Mouse (Mus musculus) telencephalon, adult 2 months (tissue): Measurements from ENCODE around the gene Zfp1.

Experiments used
- DNase-seq: peaks from one replicate; pipeline ENCODE4 v3.0.0-alpha.2; 2011; ENCODE audit warnings: low read depth, low spot score

Gene Zfp1

DNA sequence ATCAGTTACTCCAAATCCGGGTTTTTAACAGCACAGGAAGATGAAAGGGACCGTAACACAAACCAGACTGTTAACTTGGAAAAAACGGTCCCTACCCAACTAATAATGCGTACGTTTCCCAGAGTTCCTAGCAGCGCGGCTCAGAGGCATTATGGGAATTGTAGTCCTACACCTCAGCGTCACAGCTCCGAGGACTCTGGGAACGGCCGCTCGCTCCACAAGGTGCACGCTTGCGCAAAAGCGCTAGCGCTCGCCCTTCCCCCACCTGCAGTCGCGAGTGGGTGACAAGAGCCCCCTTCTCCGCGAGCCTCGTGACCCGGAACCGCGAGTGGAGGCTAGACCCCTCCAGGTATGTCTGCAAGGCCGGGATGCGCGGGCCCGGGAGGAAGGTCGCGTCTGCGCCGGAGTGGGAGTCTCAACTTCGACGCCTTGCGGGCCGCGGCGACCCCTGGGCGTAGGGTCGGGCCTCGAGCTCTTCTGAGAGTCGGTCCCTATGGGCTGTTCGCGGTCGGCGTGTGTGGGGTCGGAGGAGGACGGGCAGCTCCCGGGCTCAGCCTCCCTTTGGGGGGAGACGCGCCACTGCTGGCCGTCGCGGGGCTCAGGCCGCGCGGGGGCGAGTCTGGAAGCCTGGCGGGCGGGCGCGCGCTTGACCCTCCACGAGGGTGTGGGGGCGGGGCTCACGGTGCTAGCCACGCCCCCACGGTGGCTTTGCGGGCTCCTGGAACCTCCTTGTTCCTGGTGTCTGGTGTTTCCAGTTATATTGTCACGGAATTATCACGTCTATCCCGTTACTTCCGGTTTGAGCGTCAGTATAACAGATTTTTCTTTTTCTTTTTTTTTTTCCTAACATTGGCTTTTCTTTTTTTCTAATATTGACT lies at the start of gene Zfp1:
Zfp1 (plus strand) TSS at position 138 of the 878 bp plus-strand sequence.
- DNase-seq = peak; percentile 96

GRCm38 (mm10) chr8:111594044-111594840 lies 49.0 kb upstream of the Zfp1 start:
- no peak for DNase-seq

GRCm38 (mm10) chr8:111594951-111595350 lies 48.2 kb upstream of the Zfp1 start:
- DNase-seq = no peak

DNA sequence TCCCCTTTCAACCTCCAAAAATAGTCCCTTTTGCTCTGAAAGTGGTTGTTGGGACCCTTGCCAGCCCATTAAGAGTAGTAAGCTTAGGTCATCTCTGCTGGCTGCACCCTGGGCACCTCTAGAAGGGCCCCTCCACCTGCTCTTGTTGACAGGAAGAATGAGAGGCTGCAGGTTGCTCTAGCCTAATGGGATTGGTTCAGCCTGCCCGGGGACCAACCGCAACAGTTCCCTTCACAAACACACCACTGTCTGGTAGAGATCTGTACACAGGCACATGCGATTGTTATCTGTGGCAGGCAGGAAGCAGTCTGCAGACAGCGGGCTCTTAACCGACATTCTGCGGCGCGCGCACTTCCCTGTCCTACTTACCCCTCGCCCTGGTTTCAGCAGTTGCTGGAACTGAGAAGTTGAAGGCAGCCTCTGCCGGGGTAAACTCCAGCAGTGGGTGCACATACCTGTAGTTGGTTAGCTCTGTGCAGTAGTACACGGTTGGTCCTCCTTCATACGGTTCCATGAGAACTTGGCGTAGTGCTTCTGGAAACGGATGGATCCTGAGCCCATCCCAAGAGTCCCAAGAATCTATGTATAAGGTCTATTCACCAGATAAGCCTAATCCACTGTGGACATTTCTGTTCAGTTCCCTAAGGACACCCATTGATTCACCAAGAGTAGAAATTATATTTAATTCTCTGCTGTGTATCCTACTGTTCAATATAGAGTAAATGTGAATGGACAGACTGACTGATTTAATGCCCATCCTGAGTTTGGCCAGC lies 47.3 kb upstream of the Zfp1 start:
- peak; percentile 12 for DNase-seq

- no peak for DNase-seq
Observed at GRCm38 (mm10) chr8:111596485-111596821, 46.7 kb upstream of the Zfp1 start.

DNA sequence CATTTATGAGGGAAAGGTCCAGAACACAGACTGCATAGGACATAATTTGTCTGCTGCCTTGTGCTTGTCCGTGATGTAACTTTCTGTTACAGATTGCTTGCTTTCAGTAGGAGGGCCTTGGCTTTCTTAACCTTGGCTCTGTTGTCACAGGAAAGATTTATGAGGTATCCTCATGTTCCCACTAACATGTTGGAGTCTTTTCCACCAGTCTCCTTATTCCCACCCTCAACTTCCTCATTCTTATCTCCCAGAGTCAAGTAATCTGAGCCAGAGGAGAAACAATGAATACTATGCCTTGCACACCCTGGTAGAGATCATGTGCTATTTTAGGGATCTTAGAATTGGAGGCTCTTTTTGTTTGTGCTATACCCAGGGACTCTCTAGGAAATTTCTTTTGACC lies 45.9 kb upstream of the Zfp1 start:
- no peak for DNase-seq

DNA sequence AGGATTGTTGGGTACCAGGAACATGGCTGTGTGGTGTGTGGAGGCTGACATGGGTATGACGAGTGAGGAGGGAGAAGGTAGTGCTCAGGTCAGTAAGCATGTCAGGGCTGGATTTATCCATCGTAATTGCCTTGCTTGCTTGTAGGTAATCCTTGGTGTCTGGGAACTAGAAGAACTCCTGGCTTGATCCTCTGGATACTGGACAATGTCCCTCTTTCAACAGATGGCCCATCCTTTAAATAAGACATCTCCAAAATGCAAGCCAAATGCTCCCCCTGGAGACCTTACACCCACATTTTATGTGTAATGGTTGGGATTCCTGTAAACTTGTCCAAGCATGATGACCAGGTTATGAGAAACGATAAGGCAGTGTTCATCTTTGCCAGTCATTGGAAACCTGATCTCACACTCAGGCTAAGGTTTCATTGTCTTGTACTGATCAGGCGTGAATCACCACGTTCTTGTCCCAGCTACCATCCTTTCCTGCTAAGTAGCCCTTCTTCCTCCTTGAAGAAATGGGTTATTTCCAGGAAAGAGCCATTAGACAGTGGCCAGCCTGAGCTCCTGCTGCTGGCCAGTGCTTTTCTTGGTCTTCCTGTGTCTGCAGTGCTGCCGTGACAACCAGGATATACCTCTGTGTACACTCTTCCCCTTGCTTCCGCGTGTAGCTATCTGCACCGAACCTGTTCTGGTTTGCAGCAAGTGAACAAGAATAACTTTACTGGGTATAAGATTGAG lies 43.3 kb upstream of the Zfp1 start:
- DNase-seq = no peak

DNA sequence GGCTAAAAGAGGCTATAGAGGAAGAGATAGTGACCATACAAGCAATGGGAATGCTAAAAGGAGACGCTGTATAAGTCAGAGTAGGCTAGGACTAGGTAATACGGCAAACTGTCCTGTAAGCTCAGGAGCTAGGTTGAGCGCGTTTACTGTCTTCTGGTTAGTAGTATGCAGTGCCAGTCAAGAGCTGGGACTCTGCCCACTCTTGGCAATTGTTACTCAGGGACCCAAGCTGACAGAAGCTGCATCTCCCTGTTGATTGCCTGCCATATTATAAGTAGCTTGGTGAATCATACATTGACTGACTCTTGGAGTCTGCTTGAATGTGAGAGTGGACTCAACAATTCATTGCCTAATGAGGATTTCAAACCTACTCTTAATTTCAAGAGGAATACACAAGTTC lies 41.2 kb upstream of the Zfp1 start:
- peak; percentile 31 for DNase-seq

- DNase-seq = no peak
Observed at GRCm38 (mm10) chr8:111604986-111605385, 38.2 kb upstream of the Zfp1 start.

- DNase-seq = no peak
Observed at GRCm38 (mm10) chr8:111606961-111607360, 36.2 kb upstream of the Zfp1 start.

DNA sequence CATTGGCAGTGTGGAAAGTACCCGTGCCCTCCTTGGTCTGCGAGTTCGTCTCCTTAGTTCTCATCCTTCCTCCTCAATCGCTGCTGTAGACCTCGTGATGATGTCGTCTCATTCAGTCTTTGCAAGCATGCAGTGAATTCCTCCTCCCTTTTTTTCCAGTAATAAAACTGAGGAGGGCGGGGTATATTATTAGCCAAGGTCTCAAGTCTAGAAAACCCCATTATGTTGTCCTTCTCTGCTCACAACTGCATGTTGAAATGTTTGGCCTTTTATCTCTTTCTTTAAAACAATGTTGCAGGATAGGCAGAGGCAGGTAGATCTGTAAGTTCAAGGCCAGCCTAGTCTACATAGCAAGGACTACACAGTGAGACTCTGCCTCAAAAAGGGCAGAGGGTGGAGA lies 35.8 kb upstream of the Zfp1 start:
- no peak for DNase-seq

DNA sequence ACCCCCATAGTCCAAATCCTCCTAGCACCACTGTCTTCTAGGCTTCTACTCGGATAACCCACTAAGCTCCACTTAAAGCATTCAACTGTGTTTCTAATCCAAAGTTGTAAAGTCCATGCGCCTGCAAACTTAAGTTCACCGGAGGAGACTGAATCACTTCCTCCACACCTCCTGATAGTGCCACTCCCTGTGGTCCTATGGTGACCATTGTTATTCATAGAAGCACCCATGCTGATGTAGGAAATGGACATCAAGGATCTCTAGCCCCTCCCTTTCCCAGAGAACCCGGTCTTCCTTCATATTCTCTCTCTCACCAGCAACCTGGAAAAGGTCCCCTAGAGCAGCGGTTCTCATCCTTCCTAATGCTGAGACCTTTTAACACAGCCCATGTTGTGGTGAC lies 30.0 kb upstream of the Zfp1 start:
- DNase-seq = no peak

GRCm38 (mm10) chr8:111614786-111615701 lies 28.2 kb upstream of the Zfp1 start:
- DNase-seq = no peak

GRCm38 (mm10) chr8:111617812-111618211 lies 25.4 kb upstream of the Zfp1 start:
- no peak for DNase-seq

DNA sequence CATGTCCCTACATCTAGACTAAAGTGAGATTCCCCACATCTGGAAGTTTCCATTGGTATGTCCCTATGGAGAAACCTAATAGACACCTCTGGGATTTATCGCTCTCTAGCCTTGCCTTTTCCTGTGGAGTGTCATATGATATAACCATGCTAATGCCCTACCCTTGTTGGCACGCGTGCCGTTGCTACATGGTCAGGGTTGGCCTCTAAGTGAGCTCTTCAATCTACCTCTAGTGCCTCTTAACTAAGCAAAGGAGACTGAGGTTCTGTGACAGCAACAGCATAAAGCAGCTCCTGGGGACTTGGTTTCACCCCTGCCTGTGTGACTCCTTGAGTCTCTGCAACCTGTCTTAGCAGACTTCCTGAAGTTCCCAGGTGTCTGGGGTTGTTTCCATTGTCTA lies 24.9 kb upstream of the Zfp1 start:
- no peak for DNase-seq

GRCm38 (mm10) chr8:111619936-111620335 lies 23.3 kb upstream of the Zfp1 start:
- no peak for DNase-seq

- DNase-seq = no peak
Observed at GRCm38 (mm10) chr8:111622104-111622503, 21.1 kb upstream of the Zfp1 start.

- DNase-seq = no peak
Observed at GRCm38 (mm10) chr8:111622553-111622952, 20.6 kb upstream of the Zfp1 start.

DNA sequence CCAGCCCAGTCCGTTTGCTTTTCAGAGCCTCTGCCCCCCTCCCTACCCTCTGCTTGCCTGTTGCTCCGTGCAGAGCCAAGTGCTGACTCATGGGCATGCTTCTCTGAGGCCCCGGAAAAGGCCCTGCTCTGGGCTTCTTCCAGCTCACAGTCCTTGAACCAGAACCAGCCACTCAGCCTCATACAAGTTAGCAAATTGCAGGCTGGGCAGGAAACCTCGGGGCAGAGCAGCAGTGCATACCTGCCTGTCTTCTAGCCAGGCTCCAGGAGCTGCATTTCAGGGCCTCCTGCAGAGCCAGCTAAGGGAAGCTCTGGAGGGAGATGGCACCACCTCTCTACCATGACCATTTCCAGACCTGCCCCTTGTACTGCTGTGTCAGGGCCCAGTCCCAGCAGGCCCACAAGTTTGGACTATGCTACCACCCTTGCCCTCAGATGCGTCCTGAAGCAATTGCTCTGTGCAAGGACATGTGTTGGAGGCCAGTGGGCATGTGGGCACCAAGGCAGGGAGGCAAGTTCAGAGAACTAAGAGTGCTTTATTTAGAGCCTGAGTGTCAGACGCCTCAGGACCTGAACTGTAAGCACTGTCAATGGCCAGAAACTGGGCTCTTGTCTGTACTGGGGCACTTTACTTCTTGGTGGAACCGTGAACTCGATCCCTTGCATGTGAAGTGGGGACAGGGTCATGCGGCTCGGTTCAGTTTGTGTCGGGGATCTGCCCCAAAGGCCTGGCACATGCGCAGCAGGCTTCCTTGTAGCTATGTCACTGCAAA lies 18.9 kb upstream of the Zfp1 start:
- no peak for DNase-seq

DNA sequence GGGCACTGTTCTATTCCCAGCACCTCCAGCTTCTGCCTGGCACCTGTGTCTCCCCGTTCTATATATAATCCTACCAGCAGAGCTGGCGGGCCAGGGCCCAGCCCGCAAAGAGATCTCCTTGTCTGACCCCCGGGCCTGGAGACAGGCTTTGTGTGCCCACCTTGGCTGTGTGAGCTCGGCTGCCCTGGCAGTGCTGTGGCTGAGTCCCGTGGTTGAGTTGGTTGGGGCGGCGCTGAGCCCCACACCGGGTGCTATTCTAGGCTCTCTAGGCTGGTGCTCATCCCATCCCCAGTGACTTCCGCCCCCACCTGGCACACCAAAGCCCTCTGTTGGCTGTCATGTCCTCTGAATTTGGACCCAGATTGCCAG lies 18.4 kb upstream of the Zfp1 start:
- DNase-seq = no peak
